Mouse (Mus musculus): ENCODE data around the gene Zfp787.

Zfp787 gene

DNA sequence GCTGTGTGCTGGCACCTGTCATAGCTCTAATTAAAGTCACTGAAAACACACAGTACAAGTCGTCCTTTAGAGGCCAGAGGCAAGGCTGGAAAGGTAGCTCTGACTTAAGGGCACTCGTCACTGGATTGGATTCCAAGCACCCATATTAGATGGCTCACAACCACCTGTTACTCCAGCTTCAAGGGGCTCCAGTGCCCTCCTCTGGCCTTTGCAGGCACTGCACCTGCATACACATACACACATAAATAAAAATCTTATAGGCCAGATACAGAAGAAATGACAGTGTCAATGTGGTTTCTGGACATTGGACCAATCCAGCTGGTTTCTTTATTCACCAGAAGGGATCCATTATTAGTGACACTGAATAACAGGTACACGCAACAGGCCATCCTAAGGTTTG, 36.3 kb downstream of the Zfp787 start:
- DNase-seq = no peak

All from kidney, postnatal 4 days (tissue).